Mouse (Mus musculus) embryonic fibroblast, embryonic 13.5 days (primary cell): ENCODE measurements at regions not wholly inside any gene's neighbourhood (a gene's known extent, or its start where the extent isn't known, plus 50 kb on each side); places are given as distances from the start of the nearest gene placed in this dataset.

Experiments used
- CTCF ChIP-seq: IDR thresholded peaks from 2 replicates; pipeline ENCODE4 v1.5.1; 2011; ENCODE audit warnings: mild to moderate bottlenecking, control low read depth, low read length, moderate library complexity, borderline replicate concordance; ENCODE audit not compliant: insufficient read depth
- POLR2A ChIP-seq: IDR thresholded peaks from 2 replicates; pipeline ENCODE4 v1.6.1; 2011; ENCODE audit warnings: low read depth, mild to moderate bottlenecking, control low read depth, low read length, moderate library complexity

DNA sequence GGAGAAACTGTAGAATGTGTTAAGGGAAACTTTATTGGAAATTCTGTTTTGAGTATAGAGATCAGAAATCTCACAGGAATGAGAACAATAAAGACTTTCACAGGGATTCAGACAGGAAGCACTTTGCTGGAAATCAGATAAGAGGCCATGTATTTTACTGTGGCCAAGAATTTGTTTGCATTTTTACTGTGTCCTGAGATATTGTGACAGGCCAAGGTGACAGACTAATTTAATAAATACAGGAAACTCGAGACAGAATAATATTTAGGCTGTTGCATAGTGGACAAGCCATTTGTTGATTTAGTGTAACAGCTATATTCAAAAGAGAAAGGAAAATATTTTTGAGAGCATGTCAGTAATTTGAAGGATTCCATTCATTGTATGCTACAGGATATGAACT is 407.2 kb downstream of the Cdh9 start:
- TF ChIP-seq POLR2A = no peak
- no peak for TF ChIP-seq CTCF
